Mouse (Mus musculus) activated CD4-positive, CD25-positive, alpha-beta regulatory T cell (primary cell): ENCODE measurements around the gene Cbfb. TPM values are rescaled to one million over a fixed set of nuclear protein-coding genes. Genes with fewer than 3 reads are reported as not detected.

Experiments
- polyA plus RNA-seq, 2 experiments: library from polyadenylated mRNA; unstranded; fragments of 100-300 nt; shearing (Covaris generic); gene quantifications; one replicate each; pipeline ENCODE4 v1.2.1; 2017

Gene Cbfb
- 100 to 1,000 TPM; 115 to 135 TPM for polyA plus RNA-seq

DNA sequence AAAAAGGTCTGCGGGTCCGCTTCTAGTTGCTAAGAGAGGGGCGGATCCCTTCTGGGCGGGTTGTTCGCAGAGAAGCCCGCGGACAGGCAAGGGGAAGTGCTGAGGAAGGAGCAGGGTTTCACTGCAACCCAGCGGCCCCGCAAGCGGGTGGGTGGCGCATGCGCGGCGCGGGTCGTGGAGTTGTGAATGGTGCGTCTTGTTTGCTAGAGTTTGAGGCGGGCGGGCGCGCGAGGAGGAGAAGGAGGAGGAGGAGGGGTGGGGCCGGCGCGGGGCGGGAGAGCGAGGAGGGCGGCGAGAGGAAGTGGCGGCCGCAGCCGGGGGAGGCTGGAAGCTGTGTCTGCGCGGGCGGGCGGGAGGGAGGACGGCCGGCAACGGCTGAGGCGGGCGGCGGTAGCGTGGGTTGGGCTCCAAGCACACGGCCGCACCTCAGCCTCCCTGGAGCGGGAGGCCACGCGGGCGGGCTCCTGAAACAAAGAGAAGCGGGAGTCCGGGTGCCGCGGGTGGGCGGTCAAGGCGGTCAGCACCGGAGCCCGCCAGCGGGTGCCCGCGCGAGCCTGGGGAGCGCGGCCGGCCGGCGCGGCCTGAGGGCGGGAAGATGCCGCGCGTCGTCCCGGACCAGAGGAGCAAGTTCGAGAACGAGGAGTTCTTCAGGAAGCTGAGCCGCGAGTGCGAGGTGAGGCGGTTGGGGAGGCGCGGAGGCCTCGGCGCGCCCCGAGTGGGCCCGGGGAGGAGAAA is at the start of gene Cbfb:
Gene Cbfb (plus strand): TSS at position 294 of the 735 bp plus-strand sequence.

DNA sequence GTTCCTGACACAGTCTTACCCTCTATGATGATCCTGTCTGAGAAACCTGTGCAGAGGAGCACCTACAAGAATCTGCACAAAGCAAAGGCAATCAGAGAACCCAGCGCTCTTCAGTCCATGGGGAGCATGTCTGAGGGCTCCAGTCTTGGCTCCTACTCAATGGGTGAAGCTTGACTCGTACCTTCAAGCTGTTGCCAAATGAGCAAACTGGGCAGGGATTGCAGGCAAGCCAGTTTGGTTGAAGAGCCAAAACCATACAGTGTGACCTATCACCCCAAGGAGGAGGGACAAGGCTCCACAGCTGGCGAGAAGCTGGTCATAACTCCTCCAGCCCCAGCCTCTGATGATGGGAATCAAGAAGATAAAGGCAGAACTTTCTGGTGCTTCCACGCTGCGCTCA is 39.0 kb upstream of the Cbfb start, which contains the start of gene Ces4a:
Gene Ces4a (plus strand): TSS at position 292 of the 400 bp plus-strand sequence.

DNA sequence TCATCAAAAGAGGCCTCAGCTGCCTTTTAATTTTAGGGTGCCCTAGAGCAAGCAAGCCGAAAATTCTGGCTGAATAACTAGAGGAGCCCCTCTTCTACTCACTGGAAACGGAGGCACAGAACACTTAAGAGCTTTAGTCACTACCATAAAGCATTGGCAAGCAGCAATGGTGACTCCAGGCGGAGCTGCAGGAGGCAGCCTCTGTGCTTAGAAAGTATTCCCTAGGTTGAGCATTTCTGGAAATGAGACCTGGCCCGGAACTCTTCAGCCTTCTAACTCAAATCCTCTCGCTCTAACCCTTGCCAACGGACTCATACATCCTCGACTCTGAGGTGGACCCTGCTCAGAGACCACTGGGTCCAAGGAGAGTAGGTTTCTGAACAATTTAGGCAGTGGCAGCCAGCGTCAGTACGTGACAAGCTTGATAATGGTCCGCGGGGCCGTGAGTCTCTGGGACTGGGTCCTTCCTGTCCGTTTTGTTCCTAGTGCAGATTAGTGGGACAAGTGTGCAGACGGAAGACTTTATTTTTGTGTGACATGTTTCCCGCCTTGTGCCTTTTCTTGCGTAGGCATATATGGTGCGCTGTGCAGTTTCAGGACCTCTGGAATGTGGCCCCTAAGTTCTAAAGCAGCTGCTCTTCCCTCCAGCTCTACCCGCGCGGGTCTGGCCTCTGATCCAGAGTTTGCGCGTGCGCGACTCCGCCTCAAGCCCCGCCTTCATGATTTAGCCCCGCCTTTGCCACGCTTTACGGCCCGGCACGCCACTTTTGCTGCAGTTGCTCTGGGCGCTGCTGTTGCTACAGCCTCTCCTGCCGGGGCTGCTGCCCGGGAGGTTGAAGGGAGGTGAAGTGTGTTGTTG is 54.2 kb downstream of the Cbfb start, which contains the start of gene D230025D16Rik:
Gene D230025D16Rik (plus strand): TSS at position 733 of the 859 bp plus-strand sequence.

DNA sequence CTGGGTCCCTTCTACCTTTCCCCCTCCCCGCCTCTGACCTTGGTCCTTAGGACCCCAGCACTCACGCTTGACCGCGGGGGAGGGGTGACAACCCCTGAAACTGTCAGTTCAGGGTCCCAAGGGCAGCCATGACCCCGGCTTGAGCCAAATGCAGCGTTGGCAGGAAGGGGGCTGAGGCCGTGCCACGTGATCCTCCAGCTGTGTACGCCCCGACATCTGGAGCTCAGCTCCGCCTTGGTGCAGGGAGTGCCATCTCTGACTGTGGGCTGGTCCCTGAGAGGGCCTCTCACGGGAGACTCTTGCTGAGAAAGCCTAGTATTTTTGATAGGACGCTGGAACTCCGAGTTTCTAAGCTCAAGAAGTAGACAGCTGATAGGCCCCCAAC is 84.5 kb downstream of the Cbfb start, which contains the start of gene B3gnt9:
Gene B3gnt9 (minus strand): TSS at position 188 of the 385 bp plus-strand sequence.

DNA sequence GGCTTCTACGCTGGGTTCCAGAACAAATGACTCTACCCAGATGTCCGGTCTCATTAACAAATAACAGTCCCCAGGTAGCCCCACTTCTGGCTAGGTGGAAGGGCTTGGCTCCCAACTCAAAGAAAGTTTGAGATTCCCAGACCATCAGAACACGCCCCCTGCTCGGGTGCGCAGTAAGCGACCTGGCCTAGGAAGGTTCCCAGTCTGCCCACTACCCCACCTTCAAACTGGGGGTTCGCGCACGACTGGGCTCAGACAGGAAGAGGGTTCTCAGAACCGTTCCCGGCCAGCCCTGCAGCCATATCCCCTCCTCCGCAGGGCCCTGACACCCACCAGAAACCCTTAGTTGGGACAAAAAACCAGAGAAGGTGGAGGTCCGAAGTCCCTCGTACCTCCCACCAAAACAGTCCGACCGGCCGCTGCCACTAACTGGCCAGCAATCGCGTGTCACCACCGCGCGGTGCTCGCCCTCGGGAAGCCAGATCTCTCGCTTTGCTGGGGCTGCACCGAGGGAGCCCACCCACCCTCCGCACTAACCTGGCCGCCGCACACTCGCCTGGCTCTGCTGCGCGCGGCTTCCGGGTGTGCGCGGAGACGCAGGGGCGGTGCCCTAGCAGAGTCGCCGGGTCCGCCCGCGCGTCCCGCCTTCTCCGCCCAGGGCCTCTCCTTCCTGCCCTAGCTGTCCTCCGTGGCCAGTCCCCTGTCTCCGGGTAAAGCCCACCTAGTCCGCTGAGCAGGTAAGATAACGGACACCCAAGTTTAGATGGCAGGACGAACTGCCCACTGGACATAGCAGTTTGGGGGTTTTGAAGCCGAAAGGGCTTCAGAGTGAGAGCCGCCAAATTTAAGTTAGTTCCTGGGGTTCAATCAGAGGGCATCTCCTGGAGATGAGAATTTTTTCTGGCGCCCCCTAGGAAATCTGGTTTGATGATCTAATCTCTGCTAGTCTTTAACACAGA is 93.8 kb downstream of the Cbfb start, which contains the start of the genes Tradd and Fbxl8:
Gene Tradd (minus strand): TSS at position 586 of the 959 bp plus-strand sequence.
Gene Fbxl8 (plus strand): TSS at position 625 of the 959 bp plus-strand sequence.

Other genes with a start within 250 kb of the Cbfb start
- not detected for gene Ces2e, start 244.4 kb upstream of the Cbfb start, polyA plus RNA-seq
- under 1 TPM; 0.09 to 0.10 TPM for gene Ces2f, start 223.3 kb upstream of the Cbfb start, polyA plus RNA-seq
- gene Ces2g, start 209.0 kb upstream of the Cbfb start, polyA plus RNA-seq: 1 to 10 TPM in 1 of 2 experiments, not detected in 1; 1.4 TPM
- gene Ces2h, start 169.8 kb upstream of the Cbfb start, polyA plus RNA-seq: not detected
- gene Ces3a, start 122.1 kb upstream of the Cbfb start, polyA plus RNA-seq: not detected
- under 1 TPM in 1 of 2 experiments, not detected in 1; 0.10 TPM for gene Ces3b, start 86.9 kb upstream of the Cbfb start, polyA plus RNA-seq
- gene Ces4a, start 38.9 kb upstream of the Cbfb start, polyA plus RNA-seq: under 1 TPM in 1 of 2 experiments, not detected in 1; 0.07 TPM
- gene D230025D16Rik, start 54.5 kb downstream of the Cbfb start, polyA plus RNA-seq: 10 to 100 TPM; 22.1 to 29.3 TPM
- gene B3gnt9, start 84.5 kb downstream of the Cbfb start, polyA plus RNA-seq: 1 to 10 TPM; 1.2 to 2.0 TPM
- 10 to 100 TPM; 58.0 to 82.4 TPM for gene Tradd, start 93.9 kb downstream of the Cbfb start, polyA plus RNA-seq
- 10 to 100 TPM; 16.9 to 24.8 TPM for gene Fbxl8, start 94.0 kb downstream of the Cbfb start, polyA plus RNA-seq
- under 1 TPM; 0.92 to 0.93 TPM for gene Hsf4, start 99.1 kb downstream of the Cbfb start, polyA plus RNA-seq
- not detected for gene Nol3, start 105.5 kb downstream of the Cbfb start, polyA plus RNA-seq
- gene 4931428F04Rik, start 119.2 kb downstream of the Cbfb start, polyA plus RNA-seq: 1 to 10 TPM in 1 of 2 experiments, under 1 TPM in 1; 0.60 to 2.2 TPM
- 1 to 10 TPM; 1.0 to 1.3 TPM for gene Exoc3l, start 125.4 kb downstream of the Cbfb start, polyA plus RNA-seq
- gene E2f4, start 127.0 kb downstream of the Cbfb start, polyA plus RNA-seq: 100 to 1,000 TPM; 156 to 166 TPM
- gene Elmo3, start 134.9 kb downstream of the Cbfb start, polyA plus RNA-seq: 10 to 100 TPM in 1 of 2 experiments, 1 to 10 TPM in 1; 4.4 to 10.1 TPM
- 1 to 10 TPM; 3.3 TPM for gene Lrrc29, start 155.6 kb downstream of the Cbfb start, polyA plus RNA-seq
- gene Tmem208, start 155.7 kb downstream of the Cbfb start, polyA plus RNA-seq: 100 to 1,000 TPM; 127 to 128 TPM
- gene Fhod1, start 177.3 kb downstream of the Cbfb start, polyA plus RNA-seq: 1 to 10 TPM; 1.3 to 2.4 TPM
- 1 to 10 TPM in 1 of 2 experiments, under 1 TPM in 1; 0.10 to 2.2 TPM for gene Slc9a5, start 178.2 kb downstream of the Cbfb start, polyA plus RNA-seq
- gene Plekhg4, start 202.6 kb downstream of the Cbfb start, polyA plus RNA-seq: 1 to 10 TPM in 1 of 2 experiments, not detected in 1; 1.1 TPM
- gene Kctd19, start 242.8 kb downstream of the Cbfb start, polyA plus RNA-seq: under 1 TPM in 1 of 2 experiments, not detected in 1; 0.63 TPM
- gene Lrrc36, start 242.9 kb downstream of the Cbfb start, polyA plus RNA-seq: not detected